Mouse (Mus musculus) left cerebral cortex, postnatal 14 days (tissue): ENCODE measurements around the gene Guk1. TPM values are rescaled to one million over a fixed set of nuclear protein-coding genes. Genes with fewer than 3 reads are reported as not detected.

ENCODE experiments used
- DNase-seq, 2 experiments: peaks; one replicate each; pipeline ENCODE4 v3.0.0; 2021 to 2022; ENCODE audit warnings: low spot score in 2 of 2, mixed read lengths in 1 of 2
- intact Hi-C: fragments of 180-260 bp; cut with DNase I; formaldehyde crosslinking; loops from one replicate; pipeline ENCODE4 v1.15.1; 2025
- total RNA-seq, 2 experiments: library from RNA; stranded (reverse); gene quantifications; 2 replicates each; pipeline ENCODE4 v1.2.3; 2021

The Guk1 gene
- total RNA-seq, 2 experiments from 2014 or later = 113 to 118 TPM

GRCm38 (mm10) chr11:59174189-59174838 is 17.7 kb downstream of the Guk1 start:
- intact Hi-C loops = no loop called here
- DNase-seq = no peak

- intact Hi-C loops = no loop called here
- no peak for DNase-seq
These were observed 21.5 kb downstream of the Guk1 start for GRCm38 (mm10) chr11:59170549-59170948.

GRCm38 (mm10) chr11:59169807-59170206 is 22.2 kb downstream of the Guk1 start:
- DNase-seq = no peak
- intact Hi-C loops = no loop called here

- intact Hi-C loops = no loop called here
- no peak for DNase-seq
These were observed 26.3 kb downstream of the Guk1 start for GRCm38 (mm10) chr11:59165616-59166241.

GRCm38 (mm10) chr11:59164384-59164783 is 27.6 kb downstream of the Guk1 start:
- no peak for DNase-seq
- intact Hi-C loops = no loop called here

GRCm38 (mm10) chr11:59163255-59164236 is 28.5 kb downstream of the Guk1 start, which contains the start of gene Iba57:
Gene Iba57 (minus strand): TSS chr11:59163739.
- intact Hi-C loops = no loop called here
- DNase-seq = peak; percentile 99

- intact Hi-C loops = no loop called here
- peak in 1 of 2 experiments; percentile 15 for DNase-seq
These were observed 29.4 kb downstream of the Guk1 start for GRCm38 (mm10) chr11:59162443-59163254.

- DNase-seq = no peak
- intact Hi-C loops = no loop called here
These were observed 30.6 kb downstream of the Guk1 start for GRCm38 (mm10) chr11:59161398-59161797.

- intact Hi-C loops = no loop called here
- DNase-seq = no peak
These were observed 32.5 kb downstream of the Guk1 start for GRCm38 (mm10) chr11:59159558-59159957.

- intact Hi-C loops = no loop called here
These were observed 32.9 kb downstream of the Guk1 start for GRCm38 (mm10) chr11:59159099-59159498.

GRCm38 (mm10) chr11:59155900-59156299 is 36.1 kb downstream of the Guk1 start:
- intact Hi-C loops = no loop called here
- DNase-seq = no peak

More at GRCm38 (mm10) chr11:59159099-59159498, 32.9 kb downstream of the Guk1 start:
- DNase-seq = no peak

- intact Hi-C loops = no loop called here
These were observed 37.8 kb downstream of the Guk1 start for GRCm38 (mm10) chr11:59154220-59154619.

GRCm38 (mm10) chr11:59151729-59152128 is 40.3 kb downstream of the Guk1 start:
- intact Hi-C loops = no loop called here
- DNase-seq = no peak

More at GRCm38 (mm10) chr11:59154220-59154619, 37.8 kb downstream of the Guk1 start:
- no peak for DNase-seq

GRCm38 (mm10) chr11:59149302-59149701 is 42.7 kb downstream of the Guk1 start:
- no peak for DNase-seq
- intact Hi-C loops = no loop called here

- no peak for DNase-seq
- intact Hi-C loops = no loop called here
These were observed 49.0 kb downstream of the Guk1 start for GRCm38 (mm10) chr11:59142962-59143361.

- intact Hi-C loops = no loop called here
- DNase-seq = no peak
These were observed 50.1 kb downstream of the Guk1 start for GRCm38 (mm10) chr11:59141772-59142370.

- intact Hi-C loops = no loop called here
These were observed 53.2 kb downstream of the Guk1 start for GRCm38 (mm10) chr11:59138537-59139486.

More at GRCm38 (mm10) chr11:59138537-59139486, 53.2 kb downstream of the Guk1 start:
- no peak for DNase-seq
